Mouse (Mus musculus) midbrain, embryonic 16.5 days (tissue): Measurements from ENCODE around the gene Rnf215. TPM values are rescaled to one million over a fixed set of nuclear protein-coding genes. Genes with fewer than 3 reads are reported as not detected.
"Not testable (repeated sequence)": the region's sequence is repeated elsewhere in the genome, so short reads cannot be mapped to it uniquely, and the experiment has no call there.

Experiments
- ATAC-seq: fragments of 200-750 bp; cut with Nextera tagmentation; 2 replicates; pipeline ENCODE4 v1.8.0; 2017; ENCODE audit warnings: moderate TSS enrichment
- H3K27ac ChIP-seq: fragments of 300-500 bp; sonication (generic); 2 replicates; pipeline ENCODE4 v1.5.1; 2014; ENCODE audit warnings: mild to moderate bottlenecking, low read length, mixed read lengths
- H3K27me3 ChIP-seq: fragments of 300-500 bp; sonication (generic); 2 replicates; pipeline ENCODE4 v1.6.1; 2014; ENCODE audit warnings: low read depth, low read length, mixed read lengths; ENCODE audit not compliant: control insufficient read depth, insufficient read depth
- H3K36me3 ChIP-seq: fragments of 300-500 bp; sonication (generic); 2 replicates; pipeline ENCODE4 v1.6.1; 2014; ENCODE audit warnings: mild to moderate bottlenecking, low read length, moderate library complexity, mixed read lengths; ENCODE audit not compliant: control insufficient read depth, insufficient read depth
- H3K4me1 ChIP-seq: fragments of 300-500 bp; sonication (generic); 2 replicates; pipeline ENCODE4 v1.6.1; 2014; ENCODE audit warnings: mild to moderate bottlenecking, low read length, mixed read lengths; ENCODE audit not compliant: control insufficient read depth, insufficient read depth
- H3K4me2 ChIP-seq: fragments of 300-500 bp; sonication (generic); 2 replicates; pipeline ENCODE4 v1.6.1; 2014; ENCODE audit warnings: mild to moderate bottlenecking, low read length, mixed read lengths
- H3K4me3 ChIP-seq: fragments of 300-500 bp; sonication (generic); 2 replicates; pipeline ENCODE4 v1.5.1; 2014; ENCODE audit warnings: low read depth, mild to moderate bottlenecking, low read length, moderate library complexity, mixed read lengths
- H3K9ac ChIP-seq: fragments of 300-500 bp; sonication (generic); 2 replicates; pipeline ENCODE4 v1.6.1; 2014; ENCODE audit warnings: low read depth, low read length, mixed read lengths
- H3K9me3 ChIP-seq: fragments of 300-500 bp; sonication (generic); replicated peaks from 2 replicates; pipeline ENCODE4 v1.6.1; 2014; ENCODE audit warnings: mild to moderate bottlenecking, low read length, mixed read lengths; ENCODE audit not compliant: control insufficient read depth, poor library complexity, severe bottlenecking
- WGBS: fragments of 180-500 bp; shearing (Covaris S2); extraction: QIAGEN DNeasy Blood & Tissue Kit; methylation state at CpG from one replicate; pipeline ENCODE4 v1.1.7; 2014; 5-methylcytosine and 5-hydroxymethylcytosine counted together
- polyA plus RNA-seq: library from polyadenylated mRNA; unstranded; fragments of >200 nt; fragmentation: Nextera tagmentation; extraction: Ambion mirVana; gene quantifications from 2 replicates; pipeline ENCODE4 v1.2.1, GENCODE M21; 2015

The Rnf215 gene
- polyA plus RNA-seq, 1 experiment from 2014 or later = 53.6 TPM

- Histone ChIP-seq H3K4me3 (peak overlapping the region; percentile 59), H3K4me1 (peaks cover 7% of the 10 kb centered on the region; the same call in 1 of the 2 replicates), H3K27me3 (0 out of 2 replicates have a peak, but pooled peaks cover 3% of the 10 kb centered on the region), H3K36me3 (no peaks in the 10 kb centered on the region), H3K27ac (peak overlapping the region; percentile 68), H3K9me3 (no peaks in the 10 kb centered on the region), H3K4me2 (peak overlapping the region; percentile 89), H3K9ac (peak overlapping the region; percentile 76)
- under 1% methylated on average over 41 of the region's 41 CpGs for WGBS
- ATAC-seq = peak; percentile 76
These were observed 16.7 kb upstream of the Rnf215 start for GRCm38 (mm10) chr11:4118081-4118921.

- Histone ChIP-seq H3K4me3 (no peak overlapping the region), H3K36me3 (no peaks in the 10 kb centered on the region), H3K9ac (no peak overlapping the region), H3K27ac (no peak overlapping the region), H3K27me3 (0 out of 2 replicates have a peak, but pooled peaks cover 3% of the 10 kb centered on the region), H3K9me3 (no peaks in the 10 kb centered on the region; the same call in 1 of the 2 replicates), H3K4me1 (peaks cover 7% of the 10 kb centered on the region; the same call in 1 of the 2 replicates), H3K4me2 (no peak overlapping the region)
- no peak for ATAC-seq
- 94% methylated on average over 5 of the region's 5 CpGs for WGBS
These were observed 15.4 kb upstream of the Rnf215 start for GRCm38 (mm10) chr11:4119635-4120034.

GRCm38 (mm10) chr11:4121691-4122090, 13.3 kb upstream of the Rnf215 start:
- Histone ChIP-seq H3K9ac (no peak overlapping the region), H3K27ac (no peak overlapping the region), H3K4me1 (peaks cover 7% of the 10 kb centered on the region; the same call in 1 of the 2 replicates), H3K36me3 (no peaks in the 10 kb centered on the region), H3K27me3 (0 out of 2 replicates have a peak, but pooled peaks cover 3% of the 10 kb centered on the region), H3K4me2 (no peak overlapping the region), H3K4me3 (no peak overlapping the region), H3K9me3 (peaks cover 2% of the 10 kb centered on the region)
- ATAC-seq = no peak
- WGBS = 76% methylated on average over 3 of the region's 3 CpGs

GRCm38 (mm10) chr11:4122226-4122625, 12.8 kb upstream of the Rnf215 start:
- 83% methylated on average over 5 of the region's 5 CpGs for WGBS
- ATAC-seq = no peak
- peaks cover 6% of the 10 kb centered on the region; the same call in 1 of the 2 replicates for H3K4me1 ChIP-seq
- H3K9ac ChIP-seq = no peak overlapping the region
- no peak overlapping the region for H3K4me2 ChIP-seq
- H3K4me3 ChIP-seq = no peak overlapping the region
- no peaks in the 10 kb centered on the region for H3K36me3 ChIP-seq
- H3K9me3 ChIP-seq = peaks cover 2% of the 10 kb centered on the region
- 0 out of 2 replicates have a peak, but pooled peaks cover 3% of the 10 kb centered on the region for H3K27me3 ChIP-seq
- no peak overlapping the region for H3K27ac ChIP-seq

- Histone ChIP-seq H3K27me3 (0 out of 2 replicates have a peak, but pooled peaks cover 3% of the 10 kb centered on the region), H3K27ac (no peak within 1 kb of the TSS), H3K4me1 (no peaks in the 10 kb centered on the region; the same call in 1 of the 2 replicates), H3K4me3 (no peak within 1 kb of the TSS), H3K4me2 (no peak within 1 kb of the TSS), H3K9me3 (peaks cover 2% of the 10 kb centered on the region), H3K36me3 (no peaks in the 10 kb centered on the region), H3K9ac (no peak within 1 kb of the TSS)
- no peak for ATAC-seq
- WGBS = 65% methylated on average over 10 of the region's 10 CpGs
These were observed 12.0 kb upstream of the Rnf215 start, which contains the start of gene Sec14l2 for GRCm38 (mm10) chr11:4122742-4123579. Sec14l2 (minus strand) TSS chr11:4123415.

- H3K9me3 ChIP-seq = peaks cover 2% of the 10 kb centered on the region
- H3K9ac ChIP-seq = no peak overlapping the region
- no peak overlapping the region for H3K27ac ChIP-seq
- no peak for ATAC-seq
- no peaks in the 10 kb centered on the region for H3K4me1 ChIP-seq
- WGBS = 63% methylated on average over 5 of the region's 5 CpGs
- H3K4me2 ChIP-seq = no peak overlapping the region
- H3K27me3 ChIP-seq = 0 out of 2 replicates have a peak, but pooled peaks cover 3% of the 10 kb centered on the region
- H3K36me3 ChIP-seq = no peaks in the 10 kb centered on the region
- no peak overlapping the region for H3K4me3 ChIP-seq
These were observed 11.1 kb upstream of the Rnf215 start for GRCm38 (mm10) chr11:4123922-4124321.

GRCm38 (mm10) chr11:4127059-4127458, 7.9 kb upstream of the Rnf215 start:
- WGBS = 84% methylated on average over 1 of the region's 1 CpGs
- Histone ChIP-seq H3K9ac (no peak overlapping the region), H3K4me1 (no peaks in the 10 kb centered on the region), H3K9me3 (peaks cover 2% of the 10 kb centered on the region), H3K27me3 (no peaks in the 10 kb centered on the region), H3K27ac (no peak overlapping the region), H3K36me3 (no peaks in the 10 kb centered on the region), H3K4me2 (no peak overlapping the region), H3K4me3 (no peak overlapping the region)
- ATAC-seq = no peak

GRCm38 (mm10) chr11:4128461-4128860, 6.5 kb upstream of the Rnf215 start:
- H3K27me3 ChIP-seq, H3K4me3 ChIP-seq, H3K4me2 ChIP-seq, H3K4me1 ChIP-seq, H3K9me3 ChIP-seq, ATAC-seq, H3K27ac ChIP-seq, H3K36me3 ChIP-seq, H3K9ac ChIP-seq: not testable (repeated sequence)
- WGBS = 94% methylated on average over 4 of the region's 4 CpGs
